Mouse (Mus musculus) naive thymus-derived CD4-positive, alpha-beta T cell, adult 2 months (primary cell): ENCODE results near the gene Rhox3c.
"Not testable (repeated sequence)": the region's sequence is repeated elsewhere in the genome, so short reads cannot be mapped to it uniquely, and the experiment has no call there.

ENCODE experiments used
- DNase-seq: peaks from one replicate; pipeline ENCODE4 v3.0.0-alpha.2; 2011; ENCODE audit warnings: low read depth

Gene Rhox3c

DNA sequence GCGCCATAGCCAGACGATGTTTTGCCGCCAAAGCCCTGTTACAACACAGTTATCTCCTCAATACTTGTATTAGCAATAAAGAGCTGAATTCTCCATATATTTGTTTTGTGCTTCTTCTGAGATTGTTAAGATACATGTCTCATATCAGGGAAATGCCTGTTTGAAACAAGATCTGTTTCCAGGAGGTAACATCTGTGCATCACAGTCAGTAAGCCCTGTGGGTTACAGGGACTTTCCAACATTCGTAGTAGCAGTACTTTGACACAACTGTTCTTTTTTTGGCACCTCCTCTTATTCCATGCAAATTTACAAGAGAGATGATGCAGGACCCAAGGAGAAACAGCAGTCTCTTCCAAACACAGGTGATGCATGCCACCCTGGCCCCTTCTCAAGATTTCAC, at the start of gene Rhox3c:
TSS of gene Rhox3c (plus strand) at position 301 of the 400 bp plus-strand sequence.
- not testable (repeated sequence) for DNase-seq

DNA sequence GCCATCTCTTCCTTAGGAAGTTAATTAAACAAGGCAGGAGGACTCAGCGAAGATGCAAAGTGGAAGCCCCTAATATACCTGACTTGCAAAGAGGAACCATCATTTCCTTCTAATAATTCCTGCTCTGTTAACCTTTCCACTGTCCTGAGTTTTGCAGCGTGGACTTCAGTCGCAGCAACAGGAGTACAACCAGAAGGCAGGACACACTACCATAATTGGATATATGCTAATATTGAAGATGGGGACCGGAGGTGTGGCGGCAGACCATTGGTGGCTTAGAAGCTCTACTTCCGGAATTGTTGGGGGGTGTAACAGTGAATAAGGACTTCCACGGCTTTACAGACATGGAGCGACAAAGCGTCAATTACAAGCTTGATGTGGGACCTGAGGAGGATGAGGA, 46.6 kb upstream of the Rhox3c start, which contains the start of gene Rhox2b:
TSS of gene Rhox2b (plus strand) at position 301 of the 400 bp plus-strand sequence.
- not testable (repeated sequence) for DNase-seq

GRCm38 (mm10) chrX:37432194-37432593, 26.2 kb upstream of the Rhox3c start, which contains the start of gene Rhox4b:
Gene Rhox4b (plus strand): TSS chrX:37432494.
- DNase-seq = not testable (repeated sequence)

DNA sequence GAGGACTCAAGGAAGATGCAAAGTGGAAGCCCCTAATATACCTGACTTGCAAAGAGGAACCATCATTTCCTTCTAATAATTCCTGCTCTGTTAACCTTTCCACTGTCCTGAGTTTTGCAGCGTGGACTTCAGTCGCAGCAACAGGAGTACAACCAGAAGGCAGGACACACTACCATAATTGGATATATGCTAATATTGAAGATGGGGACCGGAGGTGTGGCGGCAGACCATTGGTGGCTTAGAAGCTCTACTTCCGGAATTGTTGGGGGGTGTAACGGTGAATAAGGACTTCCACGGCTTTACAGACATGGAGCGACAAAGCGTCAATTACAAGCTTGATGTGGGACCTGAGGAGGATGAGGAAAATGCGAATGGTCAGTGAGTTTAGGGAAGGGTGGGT, 5.0 kb upstream of the Rhox3c start, which contains the start of gene Rhox2c:
TSS of gene Rhox2c (plus strand) at position 301 of the 400 bp plus-strand sequence.
- not testable (repeated sequence) for DNase-seq

DNA sequence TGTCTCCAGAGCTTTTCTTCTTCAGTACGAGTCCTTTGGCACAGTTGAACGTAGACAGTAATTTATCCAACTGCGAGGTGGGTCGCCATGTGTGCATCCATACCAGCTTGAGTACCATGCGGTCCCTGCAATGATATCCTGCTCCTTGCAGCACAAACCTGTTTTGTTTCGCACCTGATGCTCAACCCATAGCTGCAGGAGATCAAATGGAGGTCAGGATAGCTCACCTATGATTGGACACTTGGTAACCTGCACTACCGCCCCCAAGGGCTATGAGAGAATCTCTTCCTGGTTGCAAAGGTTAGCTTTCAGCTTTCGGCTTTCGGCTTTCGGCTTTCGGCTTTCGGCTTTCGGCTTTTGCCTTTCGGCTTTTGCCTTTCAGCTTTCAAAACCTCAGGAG, 21.7 kb downstream of the Rhox3c start, which contains the start of gene Rhox4c:
TSS of gene Rhox4c (plus strand) at position 301 of the 400 bp plus-strand sequence.
- not testable (repeated sequence) for DNase-seq

- DNase-seq = not testable (repeated sequence)
These were observed 55.7 kb downstream of the Rhox3c start, which contains the start of gene Rhox4d for GRCm38 (mm10) chrX:37514059-37514458. Gene Rhox4d (plus strand): TSS chrX:37514359.
